Mouse (Mus musculus) fibroblast of lung, adult 2 months (primary cell): Measurements from ENCODE around the gene Hist2h3c1.
"Not testable (repeated sequence)": the region's sequence is repeated elsewhere in the genome, so short reads cannot be mapped to it uniquely, and the experiment has no call there.

Experiments
- DNase-seq: peaks from one replicate; pipeline ENCODE4 v3.0.0-alpha.2; 2011; ENCODE audit warnings: low read depth

Hist2h3c1 gene

GRCm38 (mm10) chr3:96257190-96257589, 10.7 kb downstream of the Hist2h3c1 start:
- DNase-seq: no peak

- DNase-seq: no peak
Measured at GRCm38 (mm10) chr3:96260220-96260619, 13.7 kb downstream of the Hist2h3c1 start.

GRCm38 (mm10) chr3:96261623-96262022, 15.1 kb downstream of the Hist2h3c1 start:
- no peak for DNase-seq

GRCm38 (mm10) chr3:96262216-96262875, 15.9 kb downstream of the Hist2h3c1 start:
- DNase-seq: no peak

- DNase-seq: peak; percentile 91
Measured at GRCm38 (mm10) chr3:96262979-96263550, 16.6 kb downstream of the Hist2h3c1 start, which contains the start of gene Hist2h4. Gene Hist2h4, minus strand, starts transcription at chr3:96263311.

- no peak for DNase-seq
Measured at GRCm38 (mm10) chr3:96263558-96264403, 17.3 kb downstream of the Hist2h3c1 start.

- DNase-seq: no peak
Measured at GRCm38 (mm10) chr3:96264404-96264949, 18.0 kb downstream of the Hist2h3c1 start.

GRCm38 (mm10) chr3:96266132-96266710, 19.7 kb downstream of the Hist2h3c1 start:
- no peak for DNase-seq

DNA sequence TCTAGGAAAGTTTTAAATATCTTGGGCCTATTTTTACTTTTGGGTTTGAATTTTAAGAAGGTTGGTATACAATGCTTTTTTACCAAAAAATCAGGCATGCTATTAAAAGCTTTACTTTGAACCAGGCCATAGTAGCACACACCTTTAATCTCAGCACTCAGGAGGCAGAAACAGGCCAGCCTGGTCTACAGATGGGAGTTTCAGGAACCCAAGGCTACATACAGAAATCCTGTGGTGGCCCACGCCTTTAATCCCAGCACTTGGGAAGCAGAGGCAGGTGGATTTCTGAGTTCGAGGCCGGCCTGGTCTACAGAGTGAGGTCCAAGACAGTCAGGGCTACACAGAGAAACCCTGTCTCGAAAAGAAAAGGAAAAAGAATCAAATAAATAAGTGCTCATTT, 21.1 kb downstream of the Hist2h3c1 start:
- DNase-seq: no peak

- DNase-seq: no peak
Measured at GRCm38 (mm10) chr3:96268051-96268775, 21.7 kb downstream of the Hist2h3c1 start, which contains the start of gene Hist2h3b. Gene Hist2h3b, plus strand, starts transcription at chr3:96268654.

- not testable (repeated sequence) for DNase-seq
Measured at GRCm38 (mm10) chr3:96268776-96269378, 22.4 kb downstream of the Hist2h3c1 start.

- DNase-seq: peak; percentile 94
Measured at GRCm38 (mm10) chr3:96269511-96270474, 23.3 kb downstream of the Hist2h3c1 start, which contains the start of gene Hist2h2bb. Gene Hist2h2bb, plus strand, starts transcription at chr3:96269752.

GRCm38 (mm10) chr3:96273591-96274465, 27.3 kb downstream of the Hist2h3c1 start:
- DNase-seq: no peak

- no peak for DNase-seq
Measured at GRCm38 (mm10) chr3:96277428-96277799, 30.9 kb downstream of the Hist2h3c1 start.

GRCm38 (mm10) chr3:96277800-96278624, 31.5 kb downstream of the Hist2h3c1 start:
- peak; percentile 90 for DNase-seq

DNA sequence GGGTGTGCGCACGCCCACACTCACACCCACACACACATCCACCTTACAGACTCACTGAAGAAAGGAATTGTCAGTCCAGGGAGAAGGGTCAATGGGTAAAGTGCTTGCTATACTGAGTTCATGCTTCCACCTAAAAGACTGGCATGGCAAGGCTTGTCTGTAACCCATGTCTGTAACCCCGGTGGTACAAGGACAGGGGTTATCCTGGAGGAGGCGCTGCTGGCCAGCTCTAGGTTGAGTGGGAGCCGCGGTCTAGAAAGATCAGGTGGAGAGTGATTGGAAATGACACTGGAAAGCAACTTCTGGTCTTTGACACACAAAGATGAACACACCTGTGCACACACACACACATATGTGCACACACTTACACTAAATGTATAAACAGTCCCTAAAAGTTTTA, 34.2 kb downstream of the Hist2h3c1 start:
- DNase-seq: no peak

- DNase-seq: peak; percentile 28
Measured at GRCm38 (mm10) chr3:96284457-96284856, 38.0 kb downstream of the Hist2h3c1 start.

- not testable (repeated sequence) for DNase-seq
Measured at GRCm38 (mm10) chr3:96287334-96287733, 40.8 kb downstream of the Hist2h3c1 start.
